Mouse (Mus musculus): ENCODE measurements around the gene Plxnd1.

Plxnd1 gene

DNA sequence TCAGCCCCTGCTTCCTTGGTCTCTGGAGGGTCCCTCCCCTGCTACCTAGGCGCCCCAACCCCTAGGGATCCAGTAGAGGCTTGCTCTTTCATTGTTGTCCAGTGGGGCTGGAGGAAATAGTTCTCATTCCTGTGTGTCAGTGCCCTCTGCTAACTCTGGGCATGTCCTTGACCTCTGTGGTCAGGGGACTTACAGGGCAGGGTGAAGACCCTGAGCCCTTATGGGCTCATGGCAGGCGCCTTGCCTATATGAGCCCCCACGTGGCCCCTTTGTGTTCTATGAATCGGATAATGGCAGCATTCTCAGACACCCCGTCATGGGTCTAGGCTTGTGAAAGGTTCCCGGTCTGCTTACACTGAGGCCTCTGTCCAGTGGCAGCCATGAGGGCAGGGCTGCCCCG lies 4.0 kb upstream of the Plxnd1 start:
- DNase-seq (ENCODE audit: low spot score) = no peak

DNA sequence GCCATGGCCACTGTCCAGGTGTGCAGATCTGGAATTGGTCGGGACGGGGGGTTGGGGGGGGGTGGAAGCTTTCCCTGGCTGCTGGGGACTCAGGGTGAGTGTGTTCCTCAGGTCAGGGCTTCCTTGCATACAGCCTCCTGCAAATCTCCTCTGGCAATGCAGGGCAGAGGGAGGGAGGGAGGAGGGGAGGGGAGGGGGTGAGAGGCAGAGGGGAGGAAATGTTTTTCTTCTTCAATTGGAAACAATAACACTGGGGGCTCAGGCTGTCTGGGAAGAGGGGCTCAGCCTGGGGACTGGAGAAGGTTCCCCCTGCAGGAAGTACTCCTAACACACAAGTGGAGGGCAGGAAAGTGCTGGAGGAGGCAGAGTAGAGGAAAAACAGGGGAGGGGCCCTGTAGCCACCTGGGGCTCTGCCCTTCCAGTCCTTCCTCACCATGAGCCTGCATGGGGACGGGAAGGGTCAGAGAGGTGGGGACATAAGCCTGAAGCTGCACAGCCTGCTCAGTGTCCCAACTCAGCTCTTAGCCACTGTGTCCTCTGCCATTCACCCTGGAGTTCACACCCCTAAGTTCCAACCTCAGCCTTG lies 3.0 kb upstream of the Plxnd1 start:
- DNase-seq (ENCODE audit: low spot score) = no peak

DNA sequence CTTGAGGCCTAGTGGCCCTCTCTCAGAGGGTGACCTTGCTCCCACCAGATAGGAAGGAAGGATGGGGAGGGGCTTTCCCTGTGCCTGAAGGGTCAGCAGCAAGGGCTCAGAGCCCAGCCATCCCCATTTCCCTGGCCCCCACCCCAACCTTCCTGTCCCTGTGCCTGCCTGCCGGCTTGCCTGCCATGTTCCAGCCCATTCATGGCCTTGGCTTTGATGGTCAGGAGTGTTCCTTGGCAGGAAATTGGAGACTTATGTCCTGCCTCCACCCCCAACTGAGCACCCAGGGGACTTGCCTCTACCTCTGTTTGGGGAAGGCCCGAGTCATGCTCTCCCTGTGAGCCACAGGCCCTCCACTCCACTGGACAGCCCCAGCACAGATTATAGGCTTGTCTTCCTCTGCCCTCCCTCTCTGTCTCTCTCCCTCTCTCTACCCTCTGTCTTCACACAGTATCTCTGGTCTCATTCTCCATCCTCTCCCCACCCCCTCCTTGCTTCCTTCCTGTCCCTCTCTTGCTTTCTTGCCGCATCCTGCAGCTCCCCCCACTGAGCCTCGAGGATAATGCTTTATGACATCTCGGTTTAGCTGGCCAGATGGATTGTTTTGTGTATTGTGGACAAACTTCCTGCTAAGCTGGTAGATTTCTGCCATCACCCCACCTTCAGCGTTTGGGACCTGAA lies 1.5 kb upstream of the Plxnd1 start:
- no peak for DNase-seq (ENCODE audit: low spot score)

DNA sequence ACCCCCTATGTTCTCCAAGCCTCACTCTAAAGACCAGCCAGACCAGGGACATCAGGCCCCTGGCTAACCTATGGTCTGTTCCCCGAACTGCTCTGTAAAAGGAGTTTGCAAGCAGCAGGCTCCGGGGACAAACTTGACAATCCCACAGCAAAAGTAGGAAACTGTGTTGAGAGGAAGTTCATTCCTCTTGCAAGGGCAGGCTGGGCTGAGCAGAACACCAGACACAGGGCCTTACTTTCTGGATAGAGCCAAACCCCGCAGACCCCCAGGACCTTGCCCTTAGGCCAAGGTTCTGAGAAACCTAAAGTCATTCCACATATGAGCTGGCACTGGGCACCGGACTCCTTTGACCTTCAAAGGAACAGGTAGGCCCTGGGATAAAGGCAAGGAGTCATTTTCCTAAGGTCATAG lies 731 bp upstream of the Plxnd1 start:
- no peak for DNase-seq (ENCODE audit: low spot score)

DNA sequence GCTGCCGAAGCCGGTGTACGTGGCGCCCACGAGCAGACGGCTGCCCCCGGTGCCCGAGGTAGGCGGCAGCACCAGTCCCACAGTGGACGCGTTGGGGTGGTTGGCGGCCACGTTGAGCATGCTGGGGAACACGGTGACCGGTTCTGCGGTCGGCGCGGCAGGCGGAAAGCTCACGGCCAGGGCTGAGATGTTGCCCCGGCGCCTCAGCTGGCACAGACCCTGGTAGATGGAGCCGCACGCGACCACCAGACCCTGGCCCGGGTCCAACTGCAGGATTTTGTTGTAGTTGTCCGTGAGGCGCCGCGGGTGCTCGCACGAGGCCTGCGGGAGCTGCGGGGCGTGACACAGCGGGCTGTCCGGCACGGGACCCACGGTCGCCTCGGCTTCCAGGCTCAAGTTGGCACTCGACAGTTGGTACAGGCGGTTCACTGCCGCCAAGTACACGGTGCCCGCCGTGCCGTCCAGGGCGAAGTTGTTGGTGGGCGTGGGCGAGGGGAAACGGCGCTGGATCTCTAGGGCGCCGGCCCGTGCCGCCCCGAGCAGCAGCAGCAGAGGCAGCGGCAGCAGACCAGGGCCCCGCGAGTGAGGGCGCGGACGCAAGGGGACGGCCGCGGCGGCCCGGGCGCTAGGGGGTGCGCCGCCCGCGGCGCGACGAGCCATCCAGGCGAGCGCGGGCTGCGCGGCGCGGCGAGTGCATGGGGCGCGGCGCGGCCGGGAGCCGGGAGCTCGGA lies 494 bp downstream of the Plxnd1 start:
- no peak for DNase-seq (ENCODE audit: low spot score)

DNA sequence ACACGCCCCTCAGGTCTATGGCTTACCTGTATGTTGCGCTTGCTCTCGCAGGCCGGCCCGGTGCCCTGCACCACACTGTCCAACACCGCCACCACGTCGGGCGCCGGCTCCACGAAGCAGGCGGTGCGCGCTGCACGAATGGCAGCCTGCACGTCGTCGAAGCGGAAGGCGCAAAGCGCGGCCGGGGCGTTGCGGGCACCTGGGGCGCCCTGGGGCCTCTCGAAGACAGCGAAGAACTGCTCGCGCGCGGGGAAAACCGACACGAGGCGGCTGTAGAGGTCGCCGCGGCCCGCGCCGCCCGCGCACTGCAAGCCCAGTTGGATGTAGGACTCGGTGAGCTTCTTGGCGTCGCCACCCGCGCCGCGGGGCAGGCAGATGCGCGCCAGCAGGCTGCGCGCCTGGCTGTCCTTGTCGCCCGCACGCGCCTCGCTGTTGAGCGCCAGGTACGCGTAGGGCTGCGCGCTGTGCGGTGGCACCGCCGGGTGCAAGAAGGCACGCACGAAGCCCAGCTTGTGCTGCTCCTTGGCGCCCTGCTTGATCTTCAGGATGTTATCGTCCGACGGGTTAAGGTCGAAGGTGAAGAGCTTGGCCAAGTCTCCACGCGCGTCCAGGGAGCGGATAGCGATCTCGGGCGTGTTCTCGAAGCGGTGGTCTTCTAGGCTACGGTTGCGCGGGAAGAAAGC lies 1.2 kb downstream of the Plxnd1 start:
- DNase-seq (ENCODE audit: low spot score) = no peak

DNA sequence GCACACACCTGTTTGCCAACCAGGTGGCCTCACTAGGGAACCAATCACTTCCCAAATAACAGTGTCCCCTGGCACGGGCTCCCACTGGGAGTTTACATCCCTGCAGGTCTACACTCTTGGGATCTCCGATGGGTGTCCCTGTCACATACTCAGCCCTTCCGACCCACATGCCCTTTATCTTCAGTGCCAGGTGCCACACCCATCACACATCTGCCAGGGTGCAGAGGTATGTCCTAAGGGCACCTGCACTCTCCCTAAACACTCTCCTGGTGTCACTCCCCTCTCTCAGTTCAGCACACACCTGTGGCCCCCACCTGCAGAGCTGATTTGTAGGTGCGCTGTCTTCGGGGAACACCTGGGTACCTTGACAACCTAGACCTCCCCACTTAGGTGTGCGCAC lies 1.8 kb downstream of the Plxnd1 start:
- no peak for DNase-seq (ENCODE audit: low spot score)

DNA sequence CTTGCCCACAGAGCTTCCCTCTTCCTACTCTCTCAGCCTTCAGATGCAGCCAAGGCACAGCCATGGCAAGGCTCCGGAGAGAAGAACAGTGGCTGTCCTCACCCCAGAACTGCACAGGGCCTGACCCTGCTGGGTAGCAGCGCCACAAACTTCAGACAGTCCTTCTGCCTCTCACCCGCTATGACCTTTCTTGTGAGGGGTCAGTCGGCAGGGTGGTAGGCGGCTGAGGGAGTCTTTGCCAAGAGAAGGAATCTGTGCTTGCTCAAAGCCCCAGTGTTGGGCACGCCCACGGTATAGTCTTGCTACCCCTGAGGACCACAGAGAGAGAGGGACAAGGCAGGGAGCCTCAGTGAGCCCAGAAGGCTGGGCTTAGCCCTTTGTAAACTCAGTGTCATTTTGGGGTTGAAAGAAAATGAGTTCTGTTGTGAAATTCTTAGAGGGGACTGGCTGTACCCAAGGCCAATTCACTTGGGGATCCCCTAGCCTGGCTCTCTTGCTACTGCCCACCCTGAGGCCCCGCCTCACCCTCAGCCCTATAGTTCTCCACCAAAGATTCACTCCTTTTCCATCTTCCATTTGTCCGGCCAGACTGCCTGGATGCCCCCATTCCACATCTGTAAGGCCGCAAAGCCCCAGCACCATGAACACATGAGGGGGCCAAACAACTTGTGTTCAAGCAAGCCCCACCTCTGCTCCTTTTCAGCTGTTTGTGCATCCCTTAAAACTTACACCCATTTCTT lies 2.8 kb downstream of the Plxnd1 start:
- no peak for DNase-seq (ENCODE audit: low spot score)

DNA sequence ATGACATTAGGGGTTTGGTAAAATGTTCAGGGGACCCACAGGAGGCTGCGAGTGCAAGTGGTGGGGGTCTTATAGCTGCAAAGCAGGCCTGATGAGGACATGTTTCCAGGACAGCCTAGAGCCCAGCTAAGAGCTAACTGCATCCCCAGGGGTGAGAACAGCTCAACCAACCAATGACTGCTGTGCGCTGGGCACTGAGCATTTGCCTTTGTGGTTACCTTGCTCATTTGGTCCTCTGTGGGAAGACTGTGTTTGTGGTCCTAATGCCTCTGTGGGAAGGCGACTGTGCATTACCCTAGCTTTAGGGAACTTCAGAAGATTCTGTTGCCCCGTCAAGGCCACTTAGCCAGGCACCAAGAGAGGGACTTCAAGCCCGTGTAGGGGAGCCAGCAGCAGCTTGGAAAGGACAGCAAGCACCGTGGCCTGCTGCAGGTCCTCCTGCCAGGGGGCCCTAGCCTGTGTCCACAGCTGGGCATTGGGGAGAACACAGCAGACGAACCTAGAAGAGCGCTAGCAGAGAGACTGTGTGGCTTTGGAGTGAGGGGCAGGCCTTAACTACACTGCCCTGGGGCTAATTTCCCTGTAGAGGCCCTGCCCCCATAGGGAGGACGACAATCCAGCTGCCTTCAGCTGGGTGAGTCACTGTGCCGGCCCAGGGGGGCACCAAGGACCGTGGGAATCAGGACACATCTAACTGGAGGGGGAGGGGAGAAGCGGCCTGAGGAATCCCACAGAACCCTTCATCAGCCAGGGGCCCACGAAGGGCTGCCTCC lies 3.5 kb downstream of the Plxnd1 start:
- DNase-seq (ENCODE audit: low spot score) = no peak

DNA sequence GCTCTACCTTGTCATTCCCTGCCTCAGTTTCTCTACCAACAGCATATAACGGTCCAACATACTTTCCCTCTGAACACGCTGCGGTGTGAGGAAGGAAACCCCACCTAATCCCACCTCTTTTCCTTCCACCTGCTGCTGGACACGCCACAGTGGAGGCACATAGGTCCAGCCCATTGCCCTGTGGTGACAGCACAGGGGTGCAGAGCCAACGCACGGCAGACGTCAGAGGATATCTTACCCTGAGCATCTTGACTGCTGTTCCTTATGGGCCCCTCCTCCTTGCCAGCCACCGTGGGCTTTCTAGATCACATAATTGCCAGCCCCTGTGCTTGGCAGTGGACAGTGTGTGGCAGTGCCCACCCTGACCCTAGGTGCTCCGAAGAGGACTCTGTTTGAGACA lies 4.3 kb downstream of the Plxnd1 start:
- DNase-seq (ENCODE audit: low spot score) = no peak

DNA sequence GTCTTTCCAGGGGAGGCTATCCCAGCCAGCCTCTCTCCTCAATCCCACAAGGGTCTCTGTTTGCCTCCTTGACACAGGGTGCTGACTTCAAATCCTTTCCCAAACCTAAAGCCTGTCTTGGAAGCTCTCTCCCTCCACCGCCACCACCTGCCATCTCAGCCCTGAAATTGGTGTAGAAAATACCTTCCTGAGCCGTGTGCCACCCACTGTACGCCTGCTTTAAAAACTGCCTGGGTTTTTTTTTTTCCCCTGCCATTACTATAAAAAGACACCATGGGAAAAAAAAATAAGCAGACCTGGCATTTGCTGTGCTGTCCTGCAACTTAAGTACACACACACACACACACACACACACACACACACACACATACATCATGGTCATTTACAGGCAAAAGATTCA lies 4.7 kb downstream of the Plxnd1 start:
- no peak for DNase-seq (ENCODE audit: low spot score)

DNA sequence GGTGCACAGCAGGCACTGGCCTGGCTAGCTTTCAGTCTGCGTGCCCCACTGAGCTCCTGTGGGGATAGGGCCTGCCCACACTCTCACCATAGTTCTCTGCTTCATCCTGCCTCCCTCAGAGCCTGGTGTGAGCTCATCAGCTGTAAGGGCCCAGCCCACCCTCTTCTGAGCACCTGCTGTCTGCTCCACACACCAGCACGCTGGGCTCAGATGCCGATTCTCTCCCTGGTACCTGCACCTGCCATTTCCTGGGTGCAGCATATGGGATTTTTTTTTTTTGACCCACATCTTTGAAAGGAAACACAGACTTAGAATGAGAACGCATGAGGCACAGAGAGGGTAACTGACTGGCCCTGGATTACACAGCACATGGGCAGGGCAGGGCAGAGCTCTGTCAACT lies 5.2 kb downstream of the Plxnd1 start:
- no peak for DNase-seq (ENCODE audit: low spot score)

DNA sequence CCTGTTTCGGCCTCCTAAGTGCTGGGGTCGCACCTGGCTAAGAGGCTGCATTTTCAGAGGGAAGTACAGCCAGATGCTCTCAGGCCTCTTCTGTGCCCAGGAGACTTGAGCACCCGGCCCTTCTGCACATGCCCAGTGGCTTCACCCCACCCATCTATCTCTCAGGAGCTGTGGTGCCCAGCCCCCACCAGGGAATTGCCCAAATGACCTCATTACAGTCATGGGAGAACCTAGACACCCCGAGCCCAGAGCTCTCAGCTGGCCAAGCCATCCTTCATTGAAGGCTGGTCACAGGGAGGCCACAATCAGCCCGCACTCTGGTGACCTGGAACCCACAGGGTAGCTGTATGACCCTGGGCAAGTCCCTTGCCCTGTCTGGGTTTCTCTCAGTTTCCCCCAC lies 5.8 kb downstream of the Plxnd1 start:
- no peak for DNase-seq (ENCODE audit: low spot score)

DNA sequence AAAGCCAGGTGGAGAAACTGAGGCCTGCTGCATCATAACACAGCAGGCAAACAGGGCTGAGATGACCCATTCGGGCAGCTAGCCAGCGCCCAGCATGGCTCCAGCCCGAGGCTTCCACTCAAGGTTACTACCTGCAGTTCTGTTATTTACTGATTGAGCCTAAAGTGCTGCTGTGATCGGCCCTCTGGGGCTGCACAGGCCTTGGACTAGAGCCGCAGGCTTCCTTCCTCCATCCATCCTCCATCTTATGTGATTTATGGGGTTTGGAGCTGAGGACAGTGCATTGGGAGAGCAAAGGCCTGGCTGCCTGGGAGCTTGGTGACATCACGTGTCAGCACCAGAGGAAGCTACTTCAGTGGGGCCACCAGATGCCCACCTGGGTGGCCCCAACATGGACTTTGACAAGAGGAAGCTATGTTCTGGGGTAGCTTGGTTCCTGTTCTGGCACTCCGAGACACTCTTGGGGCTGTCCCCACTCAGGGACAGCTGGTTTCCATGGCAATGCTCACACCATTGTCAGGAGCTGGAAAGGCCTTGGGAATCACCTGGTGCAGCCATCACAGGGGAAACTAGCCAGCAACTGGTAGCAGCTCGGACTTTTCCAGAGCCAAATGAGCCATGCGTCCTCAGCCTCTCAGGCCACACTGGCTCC lies 7.6 kb downstream of the Plxnd1 start:
- DNase-seq (ENCODE audit: low spot score) = no peak

DNA sequence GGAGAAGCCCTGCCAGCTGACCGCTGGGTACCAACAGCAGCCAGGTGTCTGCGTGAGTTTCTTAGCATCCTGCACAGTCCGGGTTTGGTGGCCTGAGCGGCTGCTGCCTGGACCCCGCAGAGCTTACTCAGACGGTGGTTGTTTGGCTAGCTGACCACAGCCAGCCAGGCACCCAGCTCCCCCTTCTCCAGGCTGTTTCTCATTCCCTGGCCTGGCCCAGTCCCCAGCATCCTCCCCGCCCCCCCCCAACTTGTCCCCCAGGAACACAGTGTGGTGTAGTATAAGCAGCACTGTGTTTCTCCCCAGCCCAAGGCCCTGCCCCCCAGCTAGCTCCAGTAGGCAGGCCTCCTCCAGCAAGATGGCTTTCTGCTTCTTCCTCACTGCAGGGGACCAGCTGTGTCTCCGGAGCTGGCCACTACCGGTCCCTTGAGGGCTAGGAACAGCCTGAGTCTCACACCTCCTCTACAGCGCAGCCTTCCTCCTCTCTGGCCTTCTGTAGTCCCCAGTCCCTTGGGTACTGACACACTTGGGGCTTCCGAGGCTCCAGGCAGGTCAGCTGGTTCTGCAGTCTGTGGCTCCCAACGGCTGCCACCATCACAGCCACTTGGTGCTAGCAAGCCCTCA lies 8.2 kb downstream of the Plxnd1 start:
- DNase-seq (ENCODE audit: low spot score) = no peak

DNA sequence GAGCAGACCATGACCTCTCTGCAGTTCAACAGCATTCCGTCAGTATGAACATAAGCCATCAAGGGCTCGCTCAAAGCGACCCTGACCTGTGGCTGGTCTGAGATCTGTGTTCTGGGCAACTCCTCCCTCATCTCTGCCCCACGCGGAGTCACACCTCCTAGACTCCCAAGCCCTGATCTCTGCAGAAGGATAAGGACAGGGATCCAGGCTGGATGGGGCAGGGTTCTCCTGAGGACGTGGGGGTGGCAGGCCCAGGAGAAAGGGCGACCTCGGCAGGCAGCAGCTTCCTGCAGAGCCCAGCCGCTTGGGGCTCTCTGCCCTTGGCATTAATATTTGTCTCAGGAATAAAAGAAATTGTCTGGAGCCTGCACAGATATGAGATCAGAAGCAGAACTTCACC lies 9.2 kb downstream of the Plxnd1 start:
- DNase-seq (ENCODE audit: low spot score) = no peak

DNA sequence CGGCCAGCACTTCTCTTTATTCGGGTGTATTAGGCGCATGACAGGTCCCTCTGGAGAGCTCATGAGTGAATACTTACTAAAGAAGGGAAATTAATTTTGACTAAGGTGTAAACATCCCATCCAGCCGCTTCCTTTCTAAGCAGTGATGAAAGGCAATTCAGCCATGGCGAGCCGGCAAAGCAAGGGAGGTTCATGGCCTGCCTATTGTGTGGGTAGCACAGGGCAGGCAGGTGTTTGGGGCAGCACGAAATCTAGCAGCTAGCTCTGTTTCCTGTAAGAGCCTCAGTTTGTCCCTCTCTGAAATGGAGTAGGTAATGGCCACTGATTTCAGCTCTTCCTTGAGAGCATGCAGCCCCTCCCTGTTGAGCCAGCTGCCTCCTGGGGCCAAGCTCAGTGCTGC lies 10.2 kb downstream of the Plxnd1 start:
- DNase-seq (ENCODE audit: low spot score) = no peak

DNA sequence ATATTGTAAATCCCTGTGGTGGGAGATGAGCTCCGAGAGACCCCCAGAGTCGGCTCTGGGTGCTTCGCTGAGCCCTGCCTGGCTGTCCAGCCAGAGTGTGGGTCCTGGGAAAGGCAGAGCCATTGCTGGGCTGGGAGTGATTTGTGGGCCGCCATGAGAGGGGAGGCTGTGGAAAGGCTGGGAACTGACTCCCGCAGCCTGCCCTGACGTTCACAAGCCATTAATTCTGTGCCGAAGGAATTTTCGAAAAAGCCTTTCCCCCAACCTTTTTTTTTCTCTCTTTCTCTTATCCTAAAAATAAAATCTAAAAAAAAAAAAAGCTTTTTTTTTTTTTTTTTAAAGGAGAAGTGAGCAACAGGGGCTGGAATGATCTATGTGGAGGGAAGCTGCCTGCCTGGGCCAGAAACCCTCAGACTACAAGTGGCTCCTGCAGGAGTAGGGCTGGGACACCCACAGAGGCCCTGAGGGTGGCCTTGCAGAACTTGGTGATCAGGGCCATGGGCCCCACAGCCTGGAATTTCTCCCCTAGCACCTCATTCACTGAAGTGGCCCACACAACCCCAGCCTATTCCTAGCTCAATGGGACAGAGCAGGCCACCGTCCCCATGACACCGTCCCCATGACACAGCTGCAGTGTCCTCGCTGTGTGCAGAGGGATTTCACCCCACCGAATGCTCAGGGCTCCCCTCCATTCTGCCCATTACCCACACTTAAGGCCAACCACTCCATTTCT lies 11.3 kb downstream of the Plxnd1 start:
- no peak for DNase-seq (ENCODE audit: low spot score)

DNA sequence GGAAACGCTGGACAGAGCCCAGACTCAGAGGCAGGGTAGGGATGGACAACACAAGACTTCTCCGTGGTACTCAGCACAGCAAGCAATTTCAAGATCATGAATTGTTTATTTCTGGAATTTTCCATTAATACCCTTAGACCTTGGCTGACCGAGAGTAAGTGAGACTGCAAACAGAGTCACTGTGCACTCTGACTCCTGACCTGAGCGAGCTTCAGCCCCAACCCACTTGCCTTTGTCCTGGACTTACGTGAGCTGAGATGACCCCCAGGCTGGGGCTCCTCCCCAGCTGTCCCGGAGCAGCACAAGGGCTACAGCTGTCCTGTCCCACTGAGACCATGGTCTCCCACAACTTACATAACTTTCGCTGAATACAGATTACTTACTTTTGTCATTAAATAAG lies 11.9 kb downstream of the Plxnd1 start:
- no peak for DNase-seq (ENCODE audit: low spot score)

DNA sequence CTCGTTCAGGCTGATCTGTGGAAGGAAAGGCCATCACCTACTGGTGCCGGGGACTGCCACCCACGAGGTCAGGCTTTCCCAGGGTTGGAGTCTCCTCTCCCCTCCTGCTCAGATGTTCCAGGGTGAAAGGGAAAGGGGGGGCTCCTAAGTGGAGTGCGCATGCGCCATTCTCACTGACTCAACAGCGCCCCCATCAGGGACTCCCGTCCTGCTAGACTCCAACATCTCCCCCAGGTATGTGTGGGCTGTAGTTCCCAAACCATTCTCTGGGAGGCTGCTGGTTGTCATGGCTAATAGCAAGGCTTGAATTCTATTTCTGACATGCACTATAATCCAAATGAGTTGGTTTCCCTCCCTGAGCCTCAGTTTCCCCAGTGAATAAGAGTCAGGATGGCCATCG lies 16.2 kb downstream of the Plxnd1 start:
- no peak for DNase-seq (ENCODE audit: low spot score)

All from embryo, embryonic 10 days (tissue).